Mouse (Mus musculus) cerebellum, adult 2 months (tissue): ENCODE measurements around the gene Gnas. TPM values are rescaled to one million over a fixed set of nuclear protein-coding genes. Genes with fewer than 3 reads are reported as not detected.

Experiments
- DNase-seq, 2 experiments: peaks; one replicate each; pipeline ENCODE4 v3.0.0; 2021
- H3K27ac ChIP-seq: fragments of 200-500 bp; 2 replicates; pipeline ENCODE4 v1.5.1; 2012; ENCODE audit warnings: low read length, control low read depth, inconsistent platforms; ENCODE audit not compliant: insufficient read depth
- H3K27me3 ChIP-seq: fragments of 200-500 bp; 2 replicates; pipeline ENCODE4 v1.6.1; 2012; ENCODE audit warnings: inconsistent platforms, mild to moderate bottlenecking, low read length, moderate library complexity; ENCODE audit not compliant: control insufficient read depth, insufficient read depth
- H3K4me1 ChIP-seq: fragments of 200-500 bp; 2 replicates; pipeline ENCODE4 v1.6.1; 2011; ENCODE audit warnings: low read length; ENCODE audit not compliant: control insufficient read depth, insufficient read depth
- H3K4me3 ChIP-seq: fragments of 200-500 bp; replicated peaks from 2 replicates; pipeline ENCODE3; 2011; ENCODE audit warnings: mild to moderate bottlenecking, low read depth, low read length, control low read depth; ENCODE audit not compliant: insufficient read depth
- CTCF ChIP-seq: fragments of 200-500 bp; IDR thresholded peaks from 2 replicates; pipeline ENCODE4 v1.5.1; 2011; ENCODE audit warnings: low read depth, mild to moderate bottlenecking, control low read depth, low read length, moderate library complexity, borderline replicate concordance; ENCODE audit not compliant: insufficient read depth
- POLR2A ChIP-seq: fragments of 200-500 bp; IDR thresholded peaks from 2 replicates; pipeline ENCODE4 v1.6.1; 2011; ENCODE audit warnings: low read length, control low read depth, borderline replicate concordance; ENCODE audit not compliant: insufficient read depth
- WGBS: fragments of 180-500 bp; shearing (Covaris S2); methylation state at CpG from one replicate; pipeline ENCODE4 v1.1.7; 2018; 5-methylcytosine and 5-hydroxymethylcytosine counted together
- polyA plus RNA-seq: library from polyadenylated mRNA; depleted of rRNA; stranded (reverse); fragments of >200 nt; gene quantifications from 2 replicates; pipeline ENCODE4 v1.2.3, GENCODE M21; 2012

Gnas gene
- polyA plus RNA-seq, 1 experiment = 2,923 TPM

- Histone ChIP-seq H3K4me1 (peaks cover 4% of the 10 kb centered on the region; the same call in 1 of the 2 replicates), H3K27ac (no peak overlapping the region), H3K27me3 (no peaks in the 10 kb centered on the region), H3K4me3 (no peak overlapping the region)
- no peak for TF ChIP-seq CTCF
- TF ChIP-seq POLR2A = no peak
- peak in 1 of 2 experiments; percentile 14 for DNase-seq
- 20% methylated on average over 5 of the region's 5 CpGs for WGBS
Measured at GRCm38 (mm10) chr2:174263110-174263815, 20.9 kb upstream of the Gnas start.

DNA sequence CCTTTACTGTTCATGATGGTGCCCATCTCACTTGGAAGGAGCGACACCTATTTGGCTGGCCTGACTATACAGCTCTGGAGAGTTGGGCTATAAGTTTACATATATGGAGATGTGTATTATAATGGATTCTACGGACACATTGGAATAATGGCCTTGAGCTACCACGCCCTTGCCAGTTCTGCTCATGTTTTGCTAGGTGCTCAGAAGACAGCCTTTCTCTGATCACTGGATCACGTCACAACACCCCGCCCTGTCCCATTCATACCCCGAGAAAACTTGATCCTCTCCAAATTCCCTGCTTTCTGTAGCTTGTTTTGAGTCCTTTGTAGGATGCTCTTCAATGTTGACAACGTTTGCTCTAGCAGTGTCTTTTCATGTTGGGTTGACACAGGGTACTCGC, 19.9 kb upstream of the Gnas start:
- H3K27me3 ChIP-seq = no peaks in the 10 kb centered on the region
- DNase-seq = no peak
- TF ChIP-seq POLR2A (no peak), CTCF (no peak)
- WGBS = 87% methylated on average over 8 of the region's 8 CpGs
- no peak overlapping the region for H3K4me3 ChIP-seq
- no peak overlapping the region for H3K27ac ChIP-seq
- peaks cover 4% of the 10 kb centered on the region; the same call in 1 of the 2 replicates for H3K4me1 ChIP-seq

DNA sequence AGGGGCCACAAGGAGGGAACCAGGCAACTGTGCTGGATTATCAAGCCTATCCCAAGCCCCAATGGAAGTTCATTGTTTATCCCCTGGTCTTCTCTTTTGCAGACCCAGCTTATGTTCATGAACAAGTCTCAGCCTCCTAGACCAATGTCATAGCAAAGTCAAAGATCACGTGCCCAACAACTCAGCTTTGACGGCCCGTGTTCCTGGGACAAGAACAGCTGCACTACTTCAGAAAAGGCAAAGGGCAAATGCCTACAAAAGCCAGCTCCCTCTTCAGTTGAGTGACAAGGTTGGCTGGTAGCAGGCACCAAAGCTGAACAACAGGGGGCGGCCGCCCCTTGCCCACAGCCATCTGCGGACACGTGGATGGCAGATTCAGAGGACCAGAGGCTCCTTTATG, 13.7 kb upstream of the Gnas start:
- TF ChIP-seq CTCF = no peak
- TF ChIP-seq POLR2A = no peak
- 91% methylated on average over 7 of the region's 7 CpGs for WGBS
- H3K4me1 ChIP-seq = no peaks in the 10 kb centered on the region
- DNase-seq = no peak
- H3K27me3 ChIP-seq = no peaks in the 10 kb centered on the region
- H3K27ac ChIP-seq = no peak overlapping the region
- H3K4me3 ChIP-seq = no peak overlapping the region

GRCm38 (mm10) chr2:174271459-174271858, 12.7 kb upstream of the Gnas start:
- Histone ChIP-seq H3K4me1 (no peaks in the 10 kb centered on the region), H3K27me3 (no peaks in the 10 kb centered on the region), H3K27ac (no peak overlapping the region), H3K4me3 (no peak overlapping the region)
- DNase-seq = no peak
- no peak for TF ChIP-seq POLR2A
- TF ChIP-seq CTCF = no peak
- WGBS = 44% methylated on average over 6 of the region's 6 CpGs

GRCm38 (mm10) chr2:174273131-174273530, 11.0 kb upstream of the Gnas start:
- TF ChIP-seq POLR2A (no peak), CTCF (no peak)
- no peak for DNase-seq
- Histone ChIP-seq H3K27ac (no peak overlapping the region), H3K4me1 (no peaks in the 10 kb centered on the region), H3K4me3 (no peak overlapping the region), H3K27me3 (no peaks in the 10 kb centered on the region)
- 92% methylated on average over 5 of the region's 5 CpGs for WGBS

DNA sequence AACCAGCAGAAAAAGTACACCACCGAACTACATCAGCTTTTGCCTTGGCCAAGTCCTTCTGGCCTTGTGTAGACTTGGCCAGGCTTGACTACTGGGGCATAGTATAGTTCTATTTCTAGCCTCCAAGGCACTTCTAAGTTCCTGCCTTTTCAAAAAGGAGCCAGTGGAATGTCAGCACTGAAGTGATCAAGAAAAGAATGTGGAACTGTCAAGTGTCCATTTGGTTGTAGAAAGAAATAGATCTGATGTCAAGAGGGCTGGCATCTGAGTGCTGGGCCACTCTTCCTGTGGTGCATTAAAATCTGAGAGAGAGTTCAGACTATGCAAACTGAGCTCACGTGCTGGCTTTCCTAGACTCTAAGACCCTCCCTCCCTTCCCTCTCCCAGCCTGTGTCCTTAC, 10.2 kb upstream of the Gnas start:
- DNase-seq = no peak
- TF ChIP-seq POLR2A (no peak), CTCF (no peak)
- H3K27ac ChIP-seq = no peak overlapping the region
- no peaks in the 10 kb centered on the region for H3K4me1 ChIP-seq
- H3K4me3 ChIP-seq = no peak overlapping the region
- 96% methylated on average over 2 of the region's 2 CpGs for WGBS
- no peaks in the 10 kb centered on the region for H3K27me3 ChIP-seq

- DNase-seq = no peak
- Histone ChIP-seq H3K4me1 (no peaks in the 10 kb centered on the region), H3K4me3 (no peak overlapping the region), H3K27me3 (no peaks in the 10 kb centered on the region; the same call in 1 of the 2 replicates), H3K27ac (no peak overlapping the region)
- 86% methylated on average over 8 of the region's 8 CpGs for WGBS
- TF ChIP-seq POLR2A = no peak
- no peak for TF ChIP-seq CTCF
Measured at GRCm38 (mm10) chr2:174279771-174280170, 4.3 kb upstream of the Gnas start.

DNA sequence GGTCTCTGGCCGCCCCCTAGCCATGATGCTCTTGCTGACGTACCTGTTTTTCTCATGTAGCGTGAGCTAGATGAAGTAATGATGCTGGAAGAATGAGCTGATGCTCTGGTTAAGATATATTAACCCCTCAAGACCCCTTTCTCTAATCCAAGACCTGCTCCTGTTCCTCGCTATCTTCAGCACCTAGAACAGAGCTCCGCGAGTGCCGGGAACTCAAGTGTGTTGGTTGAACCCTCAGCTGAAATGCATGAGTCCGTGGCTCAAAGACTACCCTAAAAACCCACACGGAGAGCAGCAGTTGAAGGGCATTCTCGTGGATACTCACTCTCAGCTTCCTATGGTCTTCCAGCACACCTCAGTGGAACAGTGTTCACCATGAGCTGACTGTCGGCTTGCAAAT, 779 bp upstream of the Gnas start:
- Histone ChIP-seq H3K27me3 (no peaks in the 10 kb centered on the region; the same call in 1 of the 2 replicates), H3K4me3 (no peak overlapping the region), H3K27ac (no peak overlapping the region), H3K4me1 (no peaks in the 10 kb centered on the region)
- no peak for DNase-seq
- WGBS = 51% methylated on average over 11 of the region's 11 CpGs
- TF ChIP-seq CTCF (no peak), POLR2A (no peak)
